Mouse (Mus musculus) neural tube, embryonic 11.5 days (tissue): ENCODE results near the gene Camk2b. TPM values are rescaled to one million over a fixed set of nuclear protein-coding genes. Genes with fewer than 3 reads are reported as not detected.

Experiments used
- ATAC-seq: fragments of 200-750 bp; cut with Nextera tagmentation; 2 replicates; pipeline ENCODE4 v1.8.0; 2017; ENCODE audit warnings: moderate number of reproducible peaks, mild to moderate bottlenecking, moderate TSS enrichment, moderate library complexity; ENCODE audit not compliant: insufficient read depth, low FRiP score, low TSS enrichment
- DNase-seq: peaks from one replicate; pipeline ENCODE4 v3.0.0-alpha.2; 2015; ENCODE audit warnings: low spot score
- H3K27ac ChIP-seq: fragments of 300-500 bp; sonication (generic); 2 replicates; pipeline ENCODE4 v1.5.1; 2014; ENCODE audit warnings: low read depth, mild to moderate bottlenecking, low read length
- H3K27me3 ChIP-seq: fragments of 300-500 bp; sonication (generic); 2 replicates; pipeline ENCODE4 v1.6.1; 2014; ENCODE audit warnings: mild to moderate bottlenecking, low read length, mixed read lengths; ENCODE audit not compliant: control insufficient read depth, insufficient read depth
- H3K36me3 ChIP-seq: fragments of 300-500 bp; sonication (generic); 2 replicates; pipeline ENCODE4 v1.6.1; 2014; ENCODE audit warnings: mild to moderate bottlenecking, low read length, moderate library complexity, mixed read lengths; ENCODE audit not compliant: control insufficient read depth, insufficient read depth
- H3K4me1 ChIP-seq: fragments of 300-500 bp; sonication (generic); 2 replicates; pipeline ENCODE4 v1.6.1; 2014; ENCODE audit warnings: low read length, mixed read lengths; ENCODE audit not compliant: control insufficient read depth, insufficient read depth
- H3K4me2 ChIP-seq: fragments of 300-500 bp; sonication (generic); 2 replicates; pipeline ENCODE4 v1.6.1; 2014; ENCODE audit warnings: low read depth, mild to moderate bottlenecking, moderate library complexity
- H3K4me3 ChIP-seq: fragments of 300-500 bp; sonication (generic); 2 replicates; pipeline ENCODE4 v1.5.1; 2014; ENCODE audit warnings: low read depth, low read length
- H3K9ac ChIP-seq: fragments of 300-500 bp; sonication (generic); 2 replicates; pipeline ENCODE4 v1.6.1; 2014; ENCODE audit warnings: mild to moderate bottlenecking, low read length
- H3K9me3 ChIP-seq: fragments of 300-500 bp; sonication (generic); 2 replicates; pipeline ENCODE4 v1.6.1; 2016; ENCODE audit warnings: low read length; ENCODE audit not compliant: control insufficient read depth
- WGBS: fragments of 180-500 bp; shearing (Covaris S2); extraction: QIAGEN DNeasy Blood & Tissue Kit; methylation state at CpG from one replicate; pipeline ENCODE4 v1.1.7; 2014; 5-methylcytosine and 5-hydroxymethylcytosine counted together
- polyA plus RNA-seq: library from polyadenylated mRNA; unstranded; fragments of >200 nt; fragmentation: Nextera tagmentation; extraction: Ambion mirVana; gene quantifications from 2 replicates; pipeline ENCODE4 v1.2.1, GENCODE M21; 2014

Gene Camk2b
- polyA plus RNA-seq, 1 experiment from 2014 or later: 6.5 TPM

DNA sequence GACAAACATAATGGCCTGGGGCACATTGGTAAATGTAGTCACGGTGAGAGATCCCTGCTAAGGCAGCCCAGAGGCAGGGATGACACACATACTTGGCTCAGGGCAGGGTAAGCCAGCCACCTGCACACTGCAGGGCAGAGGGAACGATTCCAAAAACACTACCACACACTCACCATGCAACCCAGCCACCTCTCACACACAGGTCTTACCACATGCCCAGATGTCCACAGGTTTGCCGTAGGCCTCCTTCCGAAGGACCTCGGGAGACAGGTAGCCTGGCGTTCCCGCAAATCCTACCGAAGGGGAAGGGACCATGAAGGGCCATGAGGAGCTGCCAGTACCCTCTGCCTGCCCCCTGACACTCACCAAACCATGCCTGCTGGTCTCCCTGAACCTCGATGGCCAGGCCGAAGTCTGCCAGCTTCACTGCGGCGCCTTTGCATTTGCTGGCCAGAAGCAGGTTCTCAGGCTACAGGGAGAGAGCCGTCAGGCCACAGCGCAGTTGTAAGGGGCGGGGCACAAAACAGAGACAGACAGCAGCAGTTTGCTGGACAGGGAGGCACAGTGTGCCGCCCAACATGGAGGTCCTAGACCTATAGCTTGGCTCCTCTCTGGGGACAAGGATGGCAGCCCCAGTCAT, 76.1 kb downstream of the Camk2b start:
- Histone ChIP-seq H3K4me3 (no peak overlapping the region), H3K27ac (no peak overlapping the region), H3K9me3 (no peaks in the 10 kb centered on the region), H3K9ac (no peak overlapping the region), H3K4me1 (no peaks in the 10 kb centered on the region), H3K27me3 (no peaks in the 10 kb centered on the region), H3K36me3 (no peaks in the 10 kb centered on the region), H3K4me2 (no peak overlapping the region)
- no peak for DNase-seq
- no peak for ATAC-seq
- WGBS: 82% methylated on average over 16 of the region's 16 CpGs

DNA sequence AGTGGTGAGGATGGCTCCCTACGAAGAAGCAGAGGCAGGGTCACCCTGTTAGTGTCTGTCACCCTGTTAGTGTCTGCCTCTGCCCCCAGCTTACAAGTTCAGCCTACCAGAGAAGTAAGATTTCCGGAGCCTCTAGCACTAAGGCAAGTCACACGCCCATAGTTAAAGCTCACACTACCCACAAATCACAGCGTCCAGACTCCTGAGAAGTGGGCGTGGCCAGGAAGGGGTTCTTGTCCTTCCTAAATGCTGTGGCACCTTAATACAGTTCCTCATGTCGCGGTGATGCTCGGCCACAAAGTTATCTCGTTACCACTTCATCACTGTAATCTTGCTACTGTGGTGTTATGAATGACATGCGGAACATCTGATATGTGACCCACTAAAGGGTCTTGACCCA, 78.0 kb downstream of the Camk2b start:
- Histone ChIP-seq H3K27me3 (no peaks in the 10 kb centered on the region), H3K4me1 (no peaks in the 10 kb centered on the region), H3K36me3 (no peaks in the 10 kb centered on the region), H3K9me3 (no peaks in the 10 kb centered on the region), H3K4me3 (no peak overlapping the region), H3K27ac (no peak overlapping the region), H3K9ac (no peak overlapping the region), H3K4me2 (no peak overlapping the region)
- 77% methylated on average over 10 of the region's 10 CpGs for whole genome bisulfite sequencing
- DNase-seq: no peak
- ATAC-seq: no peak

DNA sequence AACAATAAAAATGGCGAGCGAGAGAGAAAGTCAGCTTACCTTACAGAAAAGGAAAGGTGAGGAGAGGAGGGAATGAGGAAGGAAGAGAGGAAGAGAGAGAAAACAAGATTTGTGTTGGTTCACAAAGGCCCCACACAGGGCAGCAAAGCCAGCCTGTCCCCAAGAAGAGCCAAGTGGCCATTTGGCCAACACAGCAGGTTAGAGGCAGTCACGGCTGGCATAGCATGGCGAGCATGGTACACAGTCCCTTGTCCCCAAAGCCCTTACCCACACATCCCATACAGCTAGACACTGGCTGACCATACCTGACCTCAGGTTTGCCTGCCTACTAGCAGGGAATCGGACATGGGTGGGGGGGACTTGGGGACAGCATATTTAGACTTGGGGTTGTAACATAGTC, 82.5 kb downstream of the Camk2b start:
- no peak overlapping the region for H3K27ac ChIP-seq
- no peak for ATAC-seq
- H3K4me3 ChIP-seq: no peak overlapping the region
- H3K27me3 ChIP-seq: no peaks in the 10 kb centered on the region
- no peak overlapping the region for H3K4me2 ChIP-seq
- no peaks in the 10 kb centered on the region for H3K36me3 ChIP-seq
- H3K9ac ChIP-seq: no peak overlapping the region
- no peaks in the 10 kb centered on the region for H3K4me1 ChIP-seq
- DNase-seq: no peak
- no peaks in the 10 kb centered on the region for H3K9me3 ChIP-seq
- 85% methylated on average over 5 of the region's 5 CpGs for WGBS

DNA sequence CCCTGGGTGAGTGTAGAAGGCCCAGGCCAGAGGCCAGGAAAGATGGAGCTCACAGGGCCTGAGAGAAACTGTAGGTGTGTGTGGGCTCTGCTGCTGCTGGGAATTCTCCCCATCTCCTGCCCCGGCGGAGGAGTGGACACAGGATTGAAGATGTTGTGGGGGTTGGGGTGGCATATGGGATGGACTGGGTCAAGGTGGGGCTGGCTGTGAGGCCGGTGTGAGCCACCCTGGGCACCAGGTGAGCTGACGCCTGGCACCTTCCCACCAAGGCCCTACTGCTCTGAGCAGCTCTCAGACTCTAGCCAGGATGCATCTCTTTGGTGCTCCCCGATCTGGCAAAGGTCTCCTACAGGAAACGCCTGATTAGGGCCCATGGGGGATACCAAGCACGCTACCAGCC, 84.8 kb downstream of the Camk2b start:
- 91% methylated on average over 7 of the region's 7 CpGs for WGBS
- Histone ChIP-seq H3K4me1 (no peaks in the 10 kb centered on the region), H3K27me3 (no peaks in the 10 kb centered on the region), H3K4me2 (no peak overlapping the region), H3K9me3 (no peaks in the 10 kb centered on the region), H3K4me3 (no peak overlapping the region), H3K9ac (no peak overlapping the region), H3K27ac (no peak overlapping the region), H3K36me3 (no peaks in the 10 kb centered on the region)
- DNase-seq (no peak), ATAC-seq (no peak)

DNA sequence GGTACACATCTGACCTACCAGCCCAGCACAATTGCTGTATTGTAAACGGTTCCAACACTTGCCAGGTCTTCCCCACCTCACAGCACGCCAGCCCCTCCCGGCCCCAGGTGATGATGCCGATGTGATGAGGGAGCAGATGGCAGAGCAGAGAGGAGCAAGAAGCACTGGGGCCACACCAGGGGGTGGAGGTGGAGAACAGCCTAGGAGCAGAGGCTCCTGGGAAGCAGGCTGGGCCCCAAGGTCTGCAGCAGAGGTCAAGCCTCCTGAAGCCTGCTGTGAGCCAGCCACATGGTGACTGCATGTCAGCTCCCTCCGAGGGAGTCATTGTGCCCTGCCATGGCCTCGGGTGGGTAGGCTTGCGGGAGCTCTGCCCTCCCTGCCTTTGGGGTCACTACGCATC, 85.6 kb downstream of the Camk2b start:
- ATAC-seq (no peak), DNase-seq (no peak)
- no peaks in the 10 kb centered on the region for H3K9me3 ChIP-seq
- no peak overlapping the region for H3K4me2 ChIP-seq
- H3K9ac ChIP-seq: no peak overlapping the region
- no peaks in the 10 kb centered on the region for H3K27me3 ChIP-seq
- H3K4me1 ChIP-seq: peaks cover 3% of the 10 kb centered on the region; the same call in 1 of the 2 replicates
- H3K27ac ChIP-seq: no peak overlapping the region
- 68% methylated on average over 8 of the region's 8 CpGs for WGBS
- no peaks in the 10 kb centered on the region for H3K36me3 ChIP-seq
- no peak overlapping the region for H3K4me3 ChIP-seq

DNA sequence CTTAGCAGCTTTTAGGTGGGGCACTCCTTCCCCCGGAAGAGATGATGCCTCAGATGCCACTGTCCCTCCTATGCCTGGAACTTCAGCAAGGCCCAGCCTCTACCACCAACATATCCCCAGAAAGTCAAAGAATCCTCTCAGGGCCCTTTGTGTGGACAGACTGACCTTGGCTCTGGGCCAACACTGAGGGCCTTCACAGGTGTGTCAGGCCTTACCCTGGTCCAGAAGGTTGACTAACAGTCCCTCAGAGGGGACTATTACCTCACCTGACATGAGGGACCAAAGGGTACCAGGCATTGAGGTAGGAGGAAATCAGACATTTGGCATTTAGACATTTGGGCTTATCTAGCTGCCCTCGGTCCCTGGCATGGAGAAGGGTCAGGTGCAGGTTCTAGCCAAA, 86.1 kb downstream of the Camk2b start:
- WGBS: 92% methylated on average over 2 of the region's 2 CpGs

DNA sequence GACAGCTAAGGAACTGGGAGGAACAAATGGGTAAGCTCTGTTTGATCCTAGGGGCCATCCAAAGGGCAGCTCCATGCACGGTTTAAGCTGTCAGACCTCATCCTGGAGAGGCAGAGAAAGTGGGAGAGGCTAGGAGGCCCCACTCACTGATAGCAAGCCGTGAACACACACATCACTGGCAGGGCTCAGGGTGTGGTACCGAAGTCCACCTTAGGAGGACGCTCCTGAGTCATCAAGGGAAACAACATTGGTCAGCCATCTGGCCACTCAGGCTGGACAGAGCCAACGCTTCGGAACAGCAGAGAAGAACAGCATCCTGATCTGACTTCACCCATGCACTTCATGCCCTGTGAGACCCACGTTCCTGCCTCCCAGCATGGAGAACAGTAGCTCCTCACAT, 87.1 kb downstream of the Camk2b start:
- no peak for DNase-seq
- no peak overlapping the region for H3K4me3 ChIP-seq
- peaks cover 3% of the 10 kb centered on the region; the same call in 1 of the 2 replicates for H3K4me1 ChIP-seq
- WGBS: 87% methylated on average over 7 of the region's 7 CpGs
- no peak overlapping the region for H3K9ac ChIP-seq
- no peaks in the 10 kb centered on the region for H3K9me3 ChIP-seq
- no peaks in the 10 kb centered on the region for H3K27me3 ChIP-seq
- no peak for ATAC-seq
- H3K4me2 ChIP-seq: no peak overlapping the region
- no peaks in the 10 kb centered on the region for H3K36me3 ChIP-seq
- no peak overlapping the region for H3K27ac ChIP-seq

More for the DNA sequence above, 86.1 kb downstream of the Camk2b start:
- Histone ChIP-seq H3K27me3 (no peaks in the 10 kb centered on the region), H3K9ac (no peak overlapping the region), H3K27ac (no peak overlapping the region), H3K4me1 (peaks cover 3% of the 10 kb centered on the region; the same call in 1 of the 2 replicates), H3K4me2 (no peak overlapping the region), H3K36me3 (no peaks in the 10 kb centered on the region), H3K4me3 (no peak overlapping the region), H3K9me3 (no peaks in the 10 kb centered on the region)
- ATAC-seq (no peak), DNase-seq (no peak)

DNA sequence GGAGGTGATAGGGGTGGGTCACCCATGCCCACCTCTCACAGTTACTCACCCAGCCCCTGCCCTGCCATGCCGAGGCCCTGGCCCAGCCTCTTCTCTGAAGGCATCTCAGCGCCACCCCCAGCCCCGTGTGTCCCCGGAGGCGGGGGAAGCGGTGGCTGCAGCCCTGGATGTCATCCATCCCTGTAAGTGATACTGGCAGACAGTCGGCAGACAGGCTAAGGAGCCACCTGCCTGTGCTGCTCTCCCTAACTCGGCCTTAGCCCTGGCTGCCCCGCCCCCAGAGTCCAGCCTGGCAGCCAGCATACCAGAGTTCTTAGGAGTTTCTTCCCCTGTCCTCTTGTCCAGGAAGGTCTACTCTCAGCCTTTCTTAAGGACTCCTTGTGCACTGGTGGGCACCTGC, 90.1 kb downstream of the Camk2b start:
- Histone ChIP-seq H3K27me3 (no peaks in the 10 kb centered on the region), H3K4me3 (no peak overlapping the region), H3K4me2 (no peak overlapping the region), H3K4me1 (peaks cover 3% of the 10 kb centered on the region; the same call in 1 of the 2 replicates), H3K36me3 (no peaks in the 10 kb centered on the region), H3K27ac (no peak overlapping the region), H3K9me3 (no peaks in the 10 kb centered on the region), H3K9ac (no peak overlapping the region)
- DNase-seq (no peak), ATAC-seq (no peak)
- 23% methylated on average over 9 of the region's 9 CpGs for WGBS

DNA sequence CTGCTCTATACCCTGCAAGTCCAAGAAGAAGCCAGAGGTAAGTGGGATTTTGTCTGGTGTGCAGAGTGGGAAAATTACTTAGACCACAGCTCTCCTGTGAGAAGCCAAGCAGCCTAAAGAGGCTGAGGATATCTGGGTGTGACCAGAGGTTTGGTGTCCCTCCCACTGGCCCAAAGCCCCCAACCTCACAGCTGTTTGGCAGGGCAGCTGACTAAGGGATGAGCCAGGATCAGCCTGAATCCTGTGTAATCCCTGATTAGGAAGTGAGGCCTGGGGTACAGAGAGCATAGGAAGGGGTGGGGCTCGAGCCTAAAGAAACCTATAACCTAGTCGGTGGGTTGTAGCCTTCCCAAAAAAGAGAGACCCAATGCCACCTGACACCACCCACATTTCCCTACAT, 91.1 kb downstream of the Camk2b start:
- 77% methylated on average over 2 of the region's 2 CpGs for WGBS

More for the DNA sequence above, 91.1 kb downstream of the Camk2b start:
- no peak overlapping the region for H3K4me2 ChIP-seq
- no peaks in the 10 kb centered on the region for H3K36me3 ChIP-seq
- ATAC-seq (no peak), DNase-seq (no peak)
- H3K9me3 ChIP-seq: no peaks in the 10 kb centered on the region
- peaks cover 3% of the 10 kb centered on the region; the same call in 1 of the 2 replicates for H3K4me1 ChIP-seq
- no peak overlapping the region for H3K27ac ChIP-seq
- no peak overlapping the region for H3K9ac ChIP-seq
- H3K27me3 ChIP-seq: no peaks in the 10 kb centered on the region
- H3K4me3 ChIP-seq: no peak overlapping the region
